Mouse (Mus musculus) neural tube, embryonic 14.5 days (tissue): Measurements from ENCODE around the gene C8a. TPM values are rescaled to one million over a fixed set of nuclear protein-coding genes. Genes with fewer than 3 reads are reported as not detected.

Experiments
- ATAC-seq: fragments of 200-750 bp; cut with Nextera tagmentation; 2 replicates; pipeline ENCODE4 v1.8.0; 2017; ENCODE audit warnings: low read depth, mild to moderate bottlenecking, moderate TSS enrichment, moderate library complexity
- H3K27ac ChIP-seq: fragments of 300-500 bp; sonication (generic); 2 replicates; pipeline ENCODE4 v1.5.1; 2014; ENCODE audit warnings: low read depth, mild to moderate bottlenecking, control low read depth, low read length, moderate library complexity, mixed read lengths
- H3K27me3 ChIP-seq: fragments of 300-500 bp; sonication (generic); 2 replicates; pipeline ENCODE4 v1.6.1; 2014; ENCODE audit warnings: low read length; ENCODE audit not compliant: control insufficient read depth, insufficient read depth
- H3K36me3 ChIP-seq: fragments of 300-500 bp; sonication (generic); 2 replicates; pipeline ENCODE4 v1.6.1; 2014; ENCODE audit warnings: low read length, mixed read lengths; ENCODE audit not compliant: control insufficient read depth, insufficient read depth
- H3K4me1 ChIP-seq: fragments of 300-500 bp; sonication (generic); 2 replicates; pipeline ENCODE4 v1.6.1; 2014; ENCODE audit warnings: low read length; ENCODE audit not compliant: control insufficient read depth, insufficient read depth
- H3K4me2 ChIP-seq: fragments of 300-500 bp; sonication (generic); 2 replicates; pipeline ENCODE4 v1.6.1; 2014; ENCODE audit warnings: mild to moderate bottlenecking, low read depth, low read length, control low read depth
- H3K4me3 ChIP-seq: fragments of 300-500 bp; sonication (generic); 2 replicates; pipeline ENCODE4 v1.5.1; 2014; ENCODE audit warnings: low read depth, low read length, control low read depth, mixed read lengths
- H3K9ac ChIP-seq: fragments of 300-500 bp; sonication (generic); replicated peaks from 2 replicates; pipeline ENCODE4 v1.6.1; 2014; ENCODE audit warnings: low read depth, mild to moderate bottlenecking, control low read depth, low read length, mixed read lengths
- H3K9me3 ChIP-seq: fragments of 300-500 bp; sonication (generic); 2 replicates; pipeline ENCODE4 v1.6.1; 2016; ENCODE audit warnings: low read length; ENCODE audit not compliant: control insufficient read depth
- WGBS: fragments of 180-500 bp; shearing (Covaris S2); extraction: QIAGEN DNeasy Blood & Tissue Kit; methylation state at CpG from one replicate; pipeline ENCODE4 v1.1.7; 2014; 5-methylcytosine and 5-hydroxymethylcytosine counted together
- polyA plus RNA-seq: library from polyadenylated mRNA; unstranded; fragments of >200 nt; fragmentation: Nextera tagmentation; extraction: Ambion mirVana; gene quantifications from 2 replicates; pipeline ENCODE4 v1.2.1, GENCODE M21; 2014

The C8a gene
- polyA plus RNA-seq, 1 experiment from 2014 or later, result not detected

DNA sequence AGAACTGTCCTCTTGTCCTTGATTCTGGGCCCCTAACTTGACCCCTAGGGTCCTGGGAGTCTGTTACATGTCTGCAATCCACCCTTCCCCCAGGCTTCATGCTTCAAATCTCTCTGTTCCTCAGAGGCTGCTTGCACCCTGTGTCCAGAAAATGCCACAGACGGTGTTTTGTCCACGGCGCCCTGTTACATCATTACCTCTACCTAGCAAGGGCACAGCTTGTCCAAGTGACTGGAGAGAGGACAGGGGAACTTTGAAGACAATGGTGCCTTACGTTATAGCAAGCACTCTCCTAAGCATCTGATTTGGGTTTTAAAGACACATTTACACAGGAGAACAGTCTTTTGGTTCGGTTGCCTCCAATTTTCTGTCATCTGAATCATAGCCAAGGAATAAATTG lies 17.4 kb upstream of the C8a start:
- H3K4me2 ChIP-seq, result no peak overlapping the region
- no peak overlapping the region for H3K4me3 ChIP-seq
- H3K9me3 ChIP-seq, result no peaks in the 10 kb centered on the region
- 82% methylated on average over 5 of the region's 5 CpGs for WGBS
- no peak for ATAC-seq
- H3K36me3 ChIP-seq, result no peaks in the 10 kb centered on the region
- no peak overlapping the region for H3K27ac ChIP-seq
- peaks cover 6% of the 10 kb centered on the region; the same call in 1 of the 2 replicates for H3K4me1 ChIP-seq
- no peak overlapping the region for H3K9ac ChIP-seq
- no peaks in the 10 kb centered on the region for H3K27me3 ChIP-seq

DNA sequence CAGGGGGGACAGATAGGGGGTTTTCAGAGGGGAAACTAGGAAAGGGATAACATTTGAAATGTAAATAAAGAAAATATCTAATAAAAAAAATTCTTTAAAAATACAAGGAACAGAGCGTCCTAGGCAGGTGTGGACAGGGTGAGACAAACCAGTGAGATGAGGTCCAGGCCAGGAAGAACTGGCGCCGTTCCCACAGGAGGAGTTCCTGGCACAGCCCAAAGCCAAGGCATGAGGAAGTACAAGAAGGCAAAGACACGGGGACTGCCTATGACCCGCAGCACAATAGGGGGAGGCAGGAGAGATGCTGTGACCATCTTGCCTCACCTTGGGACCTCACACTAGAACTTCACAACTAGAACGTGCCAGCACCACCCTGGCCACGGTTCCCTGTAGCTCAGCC lies 15.5 kb upstream of the C8a start:
- Histone ChIP-seq H3K4me2 (no peak overlapping the region), H3K4me3 (no peak overlapping the region), H3K27me3 (no peaks in the 10 kb centered on the region), H3K36me3 (no peaks in the 10 kb centered on the region), H3K4me1 (peaks cover 6% of the 10 kb centered on the region; the same call in 1 of the 2 replicates), H3K27ac (no peak overlapping the region), H3K9me3 (no peaks in the 10 kb centered on the region), H3K9ac (no peak overlapping the region)
- ATAC-seq, result no peak
- 92% methylated on average over 7 of the region's 7 CpGs for WGBS

DNA sequence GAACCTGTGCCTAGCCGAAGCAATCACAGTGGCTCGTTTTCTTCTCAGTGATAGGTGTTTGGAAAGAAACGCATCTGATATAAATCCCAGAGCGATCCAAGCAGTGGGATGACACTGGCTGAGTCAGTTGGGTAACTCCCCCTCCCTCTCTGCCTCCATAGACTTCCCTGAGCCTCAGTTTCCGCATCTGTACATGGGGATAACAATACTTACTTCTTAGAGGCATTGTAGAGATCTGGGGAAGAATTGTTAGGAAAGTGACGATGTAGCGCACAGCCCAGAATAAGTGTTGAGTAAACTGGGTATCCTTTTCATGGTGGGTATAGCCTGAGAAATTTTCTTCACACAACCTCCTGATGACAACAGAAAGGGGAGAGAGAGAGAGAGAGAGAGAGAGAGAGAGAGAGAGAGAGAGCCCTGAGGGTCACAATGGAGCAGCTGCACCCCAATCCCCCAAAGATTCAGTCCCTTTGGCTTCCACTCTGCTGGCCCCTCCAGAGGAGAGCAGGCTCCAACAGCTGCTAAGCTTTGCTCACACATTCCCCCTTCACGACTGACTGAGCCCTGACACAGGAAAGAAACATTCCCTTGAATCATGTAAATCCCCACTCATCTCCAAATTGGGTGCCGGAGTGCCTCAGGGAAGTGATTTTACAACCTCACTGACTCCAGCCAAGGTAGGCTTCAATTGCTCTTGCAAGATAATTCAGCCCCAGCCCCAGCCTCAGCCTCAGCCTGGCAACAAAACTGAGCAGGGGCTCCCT lies 12.5 kb upstream of the C8a start:
- Histone ChIP-seq H3K4me3 (no peak overlapping the region), H3K9me3 (no peaks in the 10 kb centered on the region), H3K27me3 (no peaks in the 10 kb centered on the region), H3K4me2 (no peak overlapping the region), H3K4me1 (peaks cover 6% of the 10 kb centered on the region; the same call in 1 of the 2 replicates), H3K9ac (no peak overlapping the region), H3K36me3 (no peaks in the 10 kb centered on the region), H3K27ac (no peak overlapping the region)
- peak; percentile 56; the same call in 1 of the 2 replicates for ATAC-seq
- WGBS, result 72% methylated on average over 9 of the region's 9 CpGs

DNA sequence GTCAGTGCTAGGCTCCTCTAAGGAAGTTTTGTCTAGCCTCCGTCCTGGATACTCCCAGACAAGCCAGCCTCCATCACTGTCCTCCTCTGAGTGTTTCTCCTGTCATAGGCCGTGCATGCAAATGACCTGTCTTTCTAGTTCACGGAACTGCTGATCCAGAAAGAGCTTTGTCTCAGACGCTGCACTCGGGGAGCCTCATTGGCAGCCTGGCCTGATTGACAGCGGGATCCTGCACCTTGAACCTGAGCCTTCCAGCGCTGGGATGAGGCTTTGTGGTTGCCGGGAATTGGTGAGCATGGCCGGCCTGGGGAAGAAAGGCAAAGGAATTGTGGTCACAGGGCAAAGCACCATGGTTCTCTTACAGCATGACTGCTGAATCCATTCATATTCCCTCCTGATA lies 11.3 kb upstream of the C8a start:
- ATAC-seq, result no peak
- Histone ChIP-seq H3K36me3 (no peaks in the 10 kb centered on the region), H3K9ac (no peak overlapping the region), H3K9me3 (no peaks in the 10 kb centered on the region), H3K4me3 (no peak overlapping the region), H3K27me3 (no peaks in the 10 kb centered on the region), H3K27ac (no peak overlapping the region), H3K4me1 (peaks cover 6% of the 10 kb centered on the region; the same call in 1 of the 2 replicates), H3K4me2 (no peak overlapping the region)
- WGBS, result 65% methylated on average over 9 of the region's 9 CpGs

DNA sequence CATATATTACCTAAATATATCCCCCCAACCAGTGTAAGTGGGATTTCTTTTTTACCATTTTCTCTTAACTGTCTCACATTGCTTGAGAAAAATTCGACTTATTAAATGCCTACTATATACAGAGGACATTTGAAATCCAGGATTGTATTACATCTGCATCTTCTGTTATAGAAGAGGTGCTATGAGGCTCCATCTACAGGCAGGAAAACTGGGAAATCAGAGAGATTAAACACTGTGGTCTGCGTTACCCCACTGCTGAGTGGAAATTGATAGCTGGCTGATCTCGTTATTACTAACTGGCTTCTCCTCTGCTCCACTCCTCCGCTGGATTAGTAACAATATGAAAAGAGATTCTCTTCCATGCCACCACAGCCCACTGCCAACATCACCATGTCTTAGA lies 366 bp downstream of the C8a start:
- Histone ChIP-seq H3K4me3 (no peak overlapping the region), H3K4me2 (no peak overlapping the region), H3K36me3 (no peaks in the 10 kb centered on the region), H3K9me3 (no peaks in the 10 kb centered on the region), H3K9ac (no peak overlapping the region), H3K27me3 (no peaks in the 10 kb centered on the region), H3K27ac (no peak overlapping the region), H3K4me1 (no peaks in the 10 kb centered on the region)
- WGBS, result 76% methylated on average over 4 of the region's 4 CpGs
- no peak for ATAC-seq

DNA sequence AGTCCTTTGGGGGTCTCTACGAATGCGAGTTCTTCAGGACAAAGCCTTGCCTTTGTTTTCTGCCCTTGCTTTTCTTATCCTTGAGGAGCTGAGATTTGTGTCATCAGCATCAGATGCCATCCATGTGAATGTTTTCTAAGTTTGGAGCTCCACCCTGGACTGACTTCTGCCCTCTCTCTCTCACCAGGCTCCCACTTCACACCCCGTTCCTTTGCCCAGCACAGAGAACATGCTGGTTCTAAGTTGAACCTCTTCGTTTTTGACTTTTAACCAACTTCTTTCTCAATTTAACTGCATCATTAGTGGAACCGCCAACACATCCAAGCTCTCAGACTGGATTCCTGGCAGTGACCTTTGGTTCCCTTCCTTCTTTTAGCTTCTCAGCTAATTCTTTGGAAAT lies 6.0 kb downstream of the C8a start:
- H3K36me3 ChIP-seq, result no peaks in the 10 kb centered on the region
- H3K4me3 ChIP-seq, result no peak overlapping the region
- no peak for ATAC-seq
- H3K4me2 ChIP-seq, result no peak overlapping the region
- H3K27ac ChIP-seq, result no peak overlapping the region
- no peak overlapping the region for H3K9ac ChIP-seq
- H3K4me1 ChIP-seq, result no peaks in the 10 kb centered on the region
- no peaks in the 10 kb centered on the region for H3K27me3 ChIP-seq
- H3K9me3 ChIP-seq, result no peaks in the 10 kb centered on the region
- WGBS, result 86% methylated on average over 5 of the region's 5 CpGs

DNA sequence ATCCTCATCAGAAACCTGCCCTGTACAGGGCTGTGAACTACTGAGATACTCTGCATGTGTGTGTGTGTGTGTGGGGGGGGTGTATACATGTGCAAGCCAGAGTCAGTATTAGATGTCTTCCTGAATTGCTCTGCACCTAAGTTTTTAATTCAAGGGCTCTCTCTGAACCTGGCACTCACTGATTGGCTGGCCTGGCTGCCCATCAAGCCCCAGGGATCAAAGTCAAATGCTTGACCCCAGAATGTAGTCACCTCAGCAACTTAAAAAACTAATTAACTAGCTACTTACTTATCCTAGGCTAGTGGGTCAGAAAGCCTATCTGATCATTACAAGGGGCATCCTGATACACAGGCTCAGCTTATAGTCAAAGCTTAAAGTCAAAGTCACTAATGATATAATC lies 6.6 kb downstream of the C8a start:
- no peak overlapping the region for H3K27ac ChIP-seq
- H3K36me3 ChIP-seq, result no peaks in the 10 kb centered on the region
- H3K4me3 ChIP-seq, result no peak overlapping the region
- no peak overlapping the region for H3K9ac ChIP-seq
- H3K27me3 ChIP-seq, result no peaks in the 10 kb centered on the region
- no peak for ATAC-seq
- no peak overlapping the region for H3K4me2 ChIP-seq
- H3K4me1 ChIP-seq, result no peaks in the 10 kb centered on the region
- no peaks in the 10 kb centered on the region for H3K9me3 ChIP-seq

DNA sequence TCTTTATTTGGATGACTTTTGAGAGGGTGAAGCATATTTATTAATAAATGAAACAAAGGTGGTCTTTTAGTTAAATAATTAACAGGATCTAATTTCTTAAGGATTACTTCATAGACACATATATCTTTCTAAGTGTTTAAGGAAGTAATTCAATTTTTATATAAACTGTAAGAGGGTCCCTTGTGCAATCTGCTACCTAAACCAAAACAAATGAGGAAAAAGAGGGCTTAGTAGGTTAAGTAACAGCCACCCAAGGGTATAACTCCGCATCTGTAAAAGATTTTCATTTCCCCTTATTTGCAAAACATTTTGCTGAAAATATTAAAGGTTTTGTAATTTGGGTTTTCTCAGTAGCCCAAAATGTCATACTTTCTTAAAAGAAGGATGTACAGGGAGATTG lies 11.8 kb downstream of the C8a start:
- WGBS, result 89% methylated on average over 1 of the region's 1 CpGs
- no peak for ATAC-seq

DNA sequence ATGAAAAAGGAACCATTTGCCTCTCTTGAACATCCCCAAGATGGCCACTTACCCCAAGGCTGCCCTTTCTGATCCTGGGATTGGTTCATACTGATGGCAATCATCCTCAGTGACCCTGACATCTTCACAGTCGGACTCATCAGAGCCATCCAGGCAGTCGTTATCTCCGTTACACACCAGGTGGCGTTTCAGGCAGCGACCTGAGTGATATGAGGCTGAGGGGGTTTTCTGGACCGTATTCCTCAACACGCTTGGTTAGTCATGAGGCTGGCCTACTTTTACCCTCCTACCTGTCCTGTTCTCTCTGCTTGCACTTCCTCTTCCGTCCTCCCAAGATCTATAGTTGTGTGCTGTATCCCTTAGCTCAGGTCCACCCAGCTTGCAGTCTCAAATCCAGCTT lies 15.0 kb downstream of the C8a start:
- no peaks in the 10 kb centered on the region for H3K27me3 ChIP-seq
- H3K27ac ChIP-seq, result no peak overlapping the region
- no peak overlapping the region for H3K9ac ChIP-seq
- no peaks in the 10 kb centered on the region for H3K36me3 ChIP-seq
- ATAC-seq, result no peak
- no peaks in the 10 kb centered on the region for H3K9me3 ChIP-seq
- no peak overlapping the region for H3K4me3 ChIP-seq
- H3K4me2 ChIP-seq, result no peak overlapping the region
- H3K4me1 ChIP-seq, result no peaks in the 10 kb centered on the region
- WGBS, result 87% methylated on average over 8 of the region's 8 CpGs

More for the DNA sequence above, 11.8 kb downstream of the C8a start:
- Histone ChIP-seq H3K9me3 (no peaks in the 10 kb centered on the region), H3K27me3 (no peaks in the 10 kb centered on the region), H3K4me2 (no peak overlapping the region), H3K36me3 (no peaks in the 10 kb centered on the region), H3K9ac (no peak overlapping the region), H3K27ac (no peak overlapping the region), H3K4me3 (no peak overlapping the region), H3K4me1 (no peaks in the 10 kb centered on the region)
